Mouse (Mus musculus): ENCODE measurements at regions not wholly inside any gene's neighbourhood (a gene's known extent, or its start where the extent isn't known, plus 50 kb on each side); places are given as distances from the start of the nearest gene placed in this dataset.
A peak's percentile ranks its signal among the peaks of the same experiment; 100 is the strongest.

DNA sequence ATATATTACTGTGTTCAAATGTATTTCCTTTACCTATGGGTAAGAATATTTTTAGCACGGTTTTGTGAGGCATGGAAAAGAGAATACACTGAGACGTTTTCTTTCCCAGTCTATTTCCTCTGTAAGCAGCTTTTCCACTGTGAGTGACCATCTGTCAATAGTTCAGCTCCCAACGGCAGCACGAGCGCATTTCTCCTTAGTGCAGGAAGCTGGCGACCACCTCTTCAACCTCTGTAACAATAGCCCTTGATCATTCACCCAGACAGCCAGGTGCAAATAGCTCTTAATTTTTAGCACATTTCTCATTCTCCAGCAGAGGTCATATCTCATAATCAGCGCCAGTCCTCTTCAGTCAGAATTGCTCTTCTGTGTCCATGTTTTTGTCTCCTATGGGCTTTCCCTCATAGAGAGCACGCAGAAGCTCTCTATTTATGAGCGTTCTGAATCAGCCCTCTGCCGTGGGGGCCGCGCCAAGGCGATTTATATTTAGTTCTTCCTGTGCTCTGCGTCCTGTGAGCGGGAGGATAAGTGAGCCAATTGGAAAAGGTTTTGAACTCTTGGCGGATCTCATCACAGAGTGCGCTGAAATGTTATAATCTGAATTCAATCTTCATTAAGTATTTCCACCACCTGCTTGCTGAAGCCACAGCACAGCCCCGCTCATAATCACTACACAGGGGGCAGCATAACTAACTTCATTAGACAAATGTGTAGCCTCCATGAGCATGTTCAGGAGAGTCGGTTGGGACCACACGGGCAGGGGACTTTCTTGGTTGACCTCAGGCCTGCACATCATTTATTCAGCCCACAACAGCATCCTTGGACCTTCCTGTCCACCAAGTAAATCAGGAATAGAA, 171.3 kb upstream of the Slc24a2 start:
- peak; percentile 32 to 55 for DNase-seq (ENCODE audit: low spot score in 2 of 2)
- intact Hi-C loops (cut with DNase I): no loop called here

DNA sequence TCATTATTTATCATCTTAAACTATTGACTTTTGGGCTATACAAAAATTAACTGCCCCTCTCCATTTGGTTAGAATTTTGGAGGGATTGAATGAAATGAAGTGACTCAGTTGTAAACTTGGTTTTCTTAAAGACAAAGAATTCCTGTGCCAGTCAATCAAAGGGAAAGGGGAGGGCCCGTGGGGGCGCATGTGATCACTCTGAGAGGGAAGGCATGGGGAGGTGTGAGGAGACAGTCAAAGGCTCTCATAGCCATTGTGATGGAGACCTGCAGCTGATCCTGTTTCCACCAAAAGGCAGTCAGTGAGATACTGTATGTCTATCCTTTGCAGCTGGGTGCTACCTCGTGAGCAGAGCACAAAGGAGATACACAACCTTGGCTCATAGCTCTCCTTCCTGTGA, 156.6 kb upstream of the Slc24a2 start:
- DNase-seq (ENCODE audit: low spot score in 2 of 2): no peak
- intact Hi-C loops (cut with DNase I): no loop called here

DNA sequence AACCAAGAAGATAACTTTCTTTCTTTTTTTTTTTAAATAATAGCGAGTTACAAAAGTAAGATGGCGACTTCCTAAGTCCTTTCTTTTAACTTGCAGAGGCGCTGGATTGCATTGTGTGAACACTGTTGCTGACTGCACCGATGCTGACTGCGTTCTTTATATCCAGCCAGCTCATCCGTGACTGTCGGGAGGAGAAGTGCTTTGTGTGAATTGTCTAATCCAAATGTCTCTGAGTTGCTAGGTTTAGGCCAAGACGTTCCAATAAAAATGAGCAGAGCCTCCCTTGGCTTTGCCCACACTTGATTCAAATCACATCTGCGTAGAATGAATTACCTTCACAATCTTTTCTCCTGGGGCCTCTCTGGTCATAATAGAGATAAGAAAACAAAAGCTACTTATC, 156.0 kb upstream of the Slc24a2 start:
- intact Hi-C loops (cut with DNase I): no loop called here
- DNase-seq (ENCODE audit: low spot score in 2 of 2): no peak

DNA sequence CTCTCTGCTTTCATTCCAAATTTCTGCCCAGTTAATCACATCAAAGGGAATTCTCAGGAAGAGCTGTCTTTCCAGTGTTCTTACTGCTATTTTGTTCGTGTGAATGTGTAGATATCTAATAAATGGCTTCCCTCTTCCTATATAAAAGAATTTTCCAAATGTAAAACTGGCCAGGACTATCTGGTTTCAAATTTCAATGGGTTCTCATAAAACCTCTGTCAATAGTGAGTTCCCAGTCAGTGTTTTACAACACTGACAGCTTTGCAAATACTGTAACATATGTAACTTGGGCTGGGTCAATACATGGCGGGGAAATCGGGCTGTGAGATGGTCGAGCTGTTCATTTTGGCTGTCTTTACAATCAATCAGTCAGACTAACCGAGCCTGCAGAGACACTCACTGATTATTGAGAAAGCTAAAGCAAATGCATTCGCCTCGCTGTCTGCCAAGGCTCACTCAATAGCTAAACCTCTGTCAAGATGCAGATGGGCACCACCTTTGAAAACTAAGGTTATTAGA, 155.0 kb upstream of the Slc24a2 start:
- no peak for DNase-seq (ENCODE audit: low spot score in 2 of 2)
- intact Hi-C loops (cut with DNase I): no loop called here

DNA sequence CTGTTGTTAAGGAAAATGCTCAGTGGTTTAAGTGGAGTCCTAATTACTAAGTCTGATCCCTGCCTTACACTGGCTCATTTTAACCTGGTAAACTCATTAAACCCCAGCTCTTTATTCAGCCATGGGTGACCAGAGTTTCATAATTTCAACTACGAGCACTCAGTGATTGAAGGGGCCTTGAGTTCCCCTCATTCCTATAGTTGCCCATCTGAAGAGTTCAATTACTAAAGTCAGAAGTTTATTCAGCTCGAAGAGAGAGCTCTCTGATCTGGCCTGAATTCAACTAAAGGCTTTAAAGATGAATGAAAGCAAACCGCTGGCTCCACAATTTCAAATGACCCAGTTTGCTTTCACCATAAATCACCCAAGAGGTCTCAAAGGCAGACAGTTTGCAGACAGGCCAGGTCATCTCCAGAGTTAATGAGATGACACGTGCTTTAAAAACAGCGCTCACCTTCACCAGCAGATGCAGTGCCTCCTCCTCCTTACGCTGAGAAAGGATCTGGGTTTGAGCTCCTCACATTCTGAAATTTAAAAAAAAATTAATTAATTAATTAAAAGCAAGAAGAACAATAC, 154.3 kb upstream of the Slc24a2 start:
- intact Hi-C loops (cut with DNase I): no loop called here
- DNase-seq (ENCODE audit: low spot score in 2 of 2): no peak

DNA sequence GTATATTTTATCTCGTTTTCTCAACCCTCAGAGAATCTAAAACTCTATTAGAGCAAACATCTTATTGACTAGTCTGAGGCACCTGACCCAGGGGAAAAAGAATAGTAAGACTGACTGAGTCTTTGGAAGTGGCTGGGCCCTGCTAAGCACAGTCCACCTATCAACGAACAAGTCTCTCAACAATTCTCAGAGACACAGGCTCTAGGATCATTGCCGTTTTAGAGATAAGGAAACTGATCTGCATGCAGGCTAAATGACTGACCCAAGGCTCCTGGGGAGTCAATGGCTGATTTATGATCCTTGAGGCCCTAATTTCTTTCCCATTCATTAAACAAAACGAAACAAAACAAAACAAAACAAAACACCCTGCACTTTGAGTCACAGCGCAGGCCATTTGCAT, 150.4 kb upstream of the Slc24a2 start:
- DNase-seq (ENCODE audit: low spot score in 2 of 2): no peak
- intact Hi-C loops (cut with DNase I): no loop called here

DNA sequence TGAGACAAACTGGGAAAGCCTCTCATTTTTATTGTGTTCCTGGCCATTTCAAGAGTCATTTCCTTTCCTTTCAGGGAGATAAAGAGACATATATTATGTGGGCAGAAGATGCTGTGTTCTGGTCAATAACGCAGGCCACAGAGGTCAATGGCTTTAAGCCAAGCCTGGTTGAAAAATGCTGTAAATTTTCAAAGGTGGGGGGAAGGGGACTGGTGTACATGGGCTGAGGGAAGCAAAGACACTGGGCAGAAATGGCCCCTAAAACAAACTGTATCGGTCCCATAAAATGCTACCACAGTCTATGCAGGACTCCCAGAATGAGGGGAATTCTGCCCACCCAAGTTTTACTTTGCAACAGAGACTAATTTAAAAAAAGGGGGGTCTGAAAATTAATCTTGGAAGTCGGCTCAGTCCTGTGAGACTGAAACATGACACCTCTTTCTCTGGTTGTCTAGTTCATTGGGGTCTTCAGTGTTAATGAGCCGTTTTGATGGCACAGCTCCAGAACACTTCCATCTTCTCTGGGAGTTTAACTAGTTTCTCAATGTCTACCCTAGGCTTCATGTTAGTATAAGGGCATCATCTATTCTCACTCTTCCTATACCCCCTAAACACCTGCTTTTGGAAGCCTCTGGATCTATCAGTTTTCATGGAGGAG, 149.4 kb upstream of the Slc24a2 start:
- no peak for DNase-seq (ENCODE audit: low spot score in 2 of 2)
- intact Hi-C loops (cut with DNase I): no loop called here

DNA sequence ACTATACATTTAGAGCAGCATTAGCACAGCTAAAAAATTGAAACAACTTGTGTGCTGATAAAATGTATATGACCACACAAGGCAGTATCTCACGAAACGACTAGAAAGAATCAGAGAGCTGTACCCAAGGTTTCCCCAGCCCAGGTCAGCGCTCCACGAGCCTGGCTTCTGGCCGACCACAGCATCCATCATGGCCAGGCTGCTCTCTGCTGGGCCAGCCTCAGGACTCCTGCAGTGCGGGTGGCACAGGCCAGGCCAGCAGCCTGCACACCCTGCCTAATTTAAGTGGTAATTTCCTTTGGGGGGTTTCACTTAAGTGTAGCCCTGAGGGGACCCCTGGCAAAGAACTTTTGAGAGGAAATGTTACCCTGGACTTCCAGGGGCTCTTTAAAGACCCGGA, 141.7 kb upstream of the Slc24a2 start:
- intact Hi-C loops (cut with DNase I): no loop called here
- DNase-seq (ENCODE audit: low spot score in 2 of 2): no peak

DNA sequence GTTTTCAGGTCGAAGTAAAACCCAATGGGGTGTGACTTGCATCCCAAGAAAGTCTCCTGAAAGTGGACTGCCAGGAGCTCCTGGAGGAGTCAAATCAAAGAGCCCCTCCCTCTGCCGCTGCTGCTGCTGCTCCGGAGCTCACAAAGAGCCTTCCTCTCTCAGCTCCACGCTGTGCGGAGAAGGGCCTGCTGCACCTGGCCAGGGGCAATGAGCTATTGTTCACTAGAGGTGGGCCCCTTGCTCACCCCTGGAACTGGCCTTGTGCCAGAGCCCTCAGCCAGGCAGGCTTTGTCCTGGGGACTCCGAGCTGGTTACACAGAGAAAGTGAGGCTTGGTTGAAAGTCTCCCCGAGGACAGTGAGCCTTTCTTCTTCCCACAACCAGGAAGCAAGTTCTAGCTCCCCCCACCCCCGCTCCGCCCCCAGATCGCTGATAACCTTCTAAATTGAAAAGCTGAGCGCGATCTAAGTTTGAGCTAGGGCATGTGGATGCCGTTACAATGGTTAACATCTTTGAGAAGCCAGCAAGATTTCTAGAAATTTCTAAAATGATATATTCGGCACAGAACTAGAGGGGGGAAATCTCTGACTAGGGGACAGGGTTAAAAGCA, 139.5 kb upstream of the Slc24a2 start:
- no peak for DNase-seq (ENCODE audit: low spot score in 2 of 2)

DNA sequence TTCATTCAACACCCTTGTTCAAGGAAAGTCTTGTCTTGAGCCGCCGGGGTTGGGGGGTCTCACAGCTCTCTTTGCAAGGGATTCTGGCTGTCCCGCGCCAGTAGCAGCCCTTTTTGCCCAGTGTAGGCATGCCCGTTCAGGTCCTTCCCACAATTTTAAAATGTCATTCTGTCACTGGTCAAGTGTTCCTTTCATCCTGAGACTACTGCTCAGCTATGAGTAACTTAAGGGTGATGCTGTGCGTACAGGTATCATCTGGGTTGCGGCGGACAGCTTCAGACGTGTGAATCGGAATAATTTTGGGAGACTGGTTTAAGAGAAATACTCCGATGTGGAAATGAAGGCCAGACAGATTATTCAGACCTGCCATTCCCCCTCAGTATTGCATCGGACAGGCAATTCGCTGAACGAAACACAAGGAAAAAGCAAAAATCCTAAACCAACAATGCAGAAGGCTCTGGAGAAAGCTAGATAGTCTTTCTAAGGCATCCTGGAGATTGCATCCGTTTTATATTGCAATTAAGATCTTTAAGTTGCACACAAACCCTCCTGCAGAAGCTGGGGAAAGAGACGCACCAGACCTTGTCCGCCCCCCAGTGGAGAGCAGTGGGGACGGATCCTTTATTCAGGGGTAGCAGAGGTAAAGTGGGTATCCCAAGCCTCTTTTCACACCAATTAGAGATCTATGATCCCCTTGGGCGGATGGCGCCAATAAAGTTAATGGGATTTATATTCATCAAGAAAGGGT, 138.3 kb upstream of the Slc24a2 start:
- DNase-seq (ENCODE audit: low spot score in 2 of 2): peak; percentile 52 to 63
- intact Hi-C loops (cut with DNase I): loop anchor here (2.0 to 5.0 kb wide), 3 partner anchors 664 to 1174 kb away; partner anchors contain the start of gene Mllt3

More for the DNA sequence above, 139.5 kb upstream of the Slc24a2 start:
- intact Hi-C loops (cut with DNase I): loop anchor here (2.0 to 5.0 kb wide), 3 partner anchors 663 to 1173 kb away; partner anchors contain the start of gene Mllt3

DNA sequence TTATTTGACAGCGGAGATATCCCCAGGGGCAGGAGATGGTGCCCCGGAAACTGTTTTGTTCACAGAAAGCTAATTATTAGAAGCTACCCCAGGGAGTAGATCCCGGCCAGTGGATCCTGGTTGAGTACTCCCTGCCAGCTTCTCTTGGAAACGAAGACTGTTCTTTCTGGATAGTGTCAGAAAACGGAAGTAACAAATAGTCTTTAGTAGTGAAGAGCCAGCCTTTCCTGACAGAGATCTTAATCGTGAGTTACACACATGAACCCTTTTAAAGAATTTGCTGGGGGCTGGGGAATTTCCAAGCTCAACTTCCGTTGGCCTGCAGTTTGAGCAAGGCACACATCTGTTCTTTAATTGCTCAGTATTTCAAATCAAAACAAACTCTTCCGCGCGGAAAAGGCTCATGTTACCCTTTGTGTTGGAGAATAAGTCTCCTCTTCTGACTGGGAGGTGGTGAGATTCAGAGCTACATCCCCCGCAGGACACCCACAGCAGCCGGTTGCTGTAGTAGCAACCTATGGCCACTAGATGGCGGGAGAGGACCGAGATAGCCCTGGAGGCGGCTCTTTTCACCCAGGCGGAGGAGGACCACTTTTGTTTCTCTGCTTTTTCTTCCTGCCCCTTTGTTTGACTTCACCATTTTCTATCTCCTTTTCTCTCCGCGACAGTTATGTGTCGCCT, 137.6 kb upstream of the Slc24a2 start:
- DNase-seq (ENCODE audit: low spot score in 2 of 2): peak; percentile 84 to 88
- intact Hi-C loops (cut with DNase I): loop anchor here (2.0 to 5.0 kb wide), 3 partner anchors 664 to 1175 kb away; partner anchors contain the start of gene Mllt3

DNA sequence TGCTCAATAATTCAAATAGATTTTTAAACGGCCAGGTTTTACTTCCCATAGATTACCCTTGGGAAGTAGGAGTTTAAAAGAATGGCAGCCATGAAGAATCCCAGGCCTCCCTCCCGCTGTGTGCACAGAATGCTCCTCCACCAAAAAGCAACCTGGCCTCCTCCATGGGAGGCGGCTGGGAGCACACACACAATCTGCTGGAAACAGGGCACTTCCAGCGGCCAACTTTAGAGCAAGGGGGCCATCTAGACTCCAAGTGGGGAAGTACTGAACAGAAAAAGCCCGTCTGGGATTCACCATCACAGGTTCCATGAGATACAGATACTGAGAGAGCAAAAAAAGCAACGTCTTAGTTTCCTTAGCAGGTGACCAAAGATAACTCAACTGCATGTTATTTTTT, 131.9 kb upstream of the Slc24a2 start:
- intact Hi-C loops (cut with DNase I): loop anchor here (5.0 kb wide), 2 partner anchors 130 to 405 kb away; partner anchors contain the start of gene Slc24a2
- DNase-seq (ENCODE audit: low spot score in 2 of 2): peak; percentile 26 to 62

DNA sequence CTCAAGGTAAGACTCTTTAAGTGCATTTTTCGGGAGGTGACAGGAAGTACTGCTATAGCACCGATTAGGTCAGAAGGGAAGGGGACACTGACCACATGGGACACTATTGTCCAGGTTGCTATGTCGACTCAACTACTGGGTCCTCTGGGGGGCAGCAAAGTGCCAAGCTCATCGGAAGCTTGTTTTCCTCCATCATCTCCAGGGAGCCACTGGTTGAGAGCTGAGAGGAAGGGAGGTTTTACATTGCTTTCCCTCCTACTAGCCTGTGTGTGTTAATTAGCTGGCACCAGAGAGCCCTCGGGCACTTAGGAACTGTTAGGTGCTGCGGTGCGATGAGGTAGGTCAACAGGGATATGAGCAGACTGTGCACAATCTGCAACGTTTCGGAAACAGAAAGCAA, 129.2 kb upstream of the Slc24a2 start:
- intact Hi-C loops (cut with DNase I): no loop called here
- DNase-seq (ENCODE audit: low spot score in 2 of 2): peak; percentile 24 to 50

DNA sequence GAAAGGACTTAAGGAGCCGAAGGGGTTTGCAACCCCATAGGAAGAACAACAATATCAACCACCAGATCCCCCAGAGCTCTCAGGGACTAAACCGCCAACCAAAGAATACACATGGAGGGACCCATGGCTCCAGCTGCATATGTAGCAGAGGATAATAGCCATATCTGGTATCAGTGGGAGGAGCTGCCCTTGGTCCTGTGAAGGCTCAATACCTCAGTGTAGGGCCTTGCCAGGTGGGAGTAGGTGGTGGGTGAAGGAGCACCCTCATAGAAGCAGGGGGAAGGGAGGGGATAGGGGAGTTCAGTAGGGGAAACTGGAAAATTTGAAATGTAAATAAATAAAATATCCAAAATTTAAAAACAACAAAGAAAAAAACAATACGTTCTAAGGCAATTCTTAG, 128.7 kb upstream of the Slc24a2 start:
- no peak for DNase-seq (ENCODE audit: low spot score in 2 of 2)
- intact Hi-C loops (cut with DNase I): no loop called here

DNA sequence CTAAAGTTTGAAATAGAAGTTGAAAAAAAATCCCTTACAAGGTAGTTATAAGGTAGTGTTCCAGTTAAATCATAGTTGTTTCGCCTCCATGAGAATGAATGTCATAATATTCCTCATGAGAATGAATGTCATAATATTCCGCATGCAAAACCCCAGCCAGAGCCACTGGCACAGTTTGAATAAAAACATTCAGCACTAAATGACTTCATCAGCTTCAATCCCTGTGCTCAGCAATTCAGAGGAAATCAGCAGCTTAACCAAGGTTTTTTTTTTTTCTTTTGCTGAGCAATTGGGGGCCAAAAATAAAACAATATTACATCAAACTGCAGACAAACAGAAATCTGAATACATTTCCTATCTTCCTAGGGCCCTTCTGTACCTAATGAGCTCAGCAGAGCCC, 102.7 kb upstream of the Slc24a2 start:
- DNase-seq (ENCODE audit: low spot score in 2 of 2): no peak
- intact Hi-C loops (cut with DNase I): no loop called here

DNA sequence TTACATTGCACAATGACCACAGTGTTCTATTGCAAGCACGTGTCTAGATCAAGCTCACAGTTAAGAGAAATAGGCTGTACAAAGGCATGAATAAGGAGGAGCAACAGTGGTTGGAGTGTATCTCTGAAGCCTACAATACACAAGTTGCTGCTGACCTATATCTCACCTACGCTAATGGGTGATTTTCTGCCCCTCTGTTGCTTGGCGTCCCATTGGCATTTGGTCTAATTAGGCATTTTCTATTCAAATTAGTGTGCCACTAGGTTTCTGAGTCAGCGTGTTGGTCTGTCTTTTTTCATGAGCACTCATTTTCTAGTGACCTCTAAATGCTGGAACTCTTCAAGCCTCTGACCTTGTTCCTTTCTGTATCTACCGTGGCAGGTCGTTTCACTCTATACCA, 98.9 kb upstream of the Slc24a2 start:
- DNase-seq (ENCODE audit: low spot score in 2 of 2): no peak
- intact Hi-C loops (cut with DNase I): no loop called here

DNA sequence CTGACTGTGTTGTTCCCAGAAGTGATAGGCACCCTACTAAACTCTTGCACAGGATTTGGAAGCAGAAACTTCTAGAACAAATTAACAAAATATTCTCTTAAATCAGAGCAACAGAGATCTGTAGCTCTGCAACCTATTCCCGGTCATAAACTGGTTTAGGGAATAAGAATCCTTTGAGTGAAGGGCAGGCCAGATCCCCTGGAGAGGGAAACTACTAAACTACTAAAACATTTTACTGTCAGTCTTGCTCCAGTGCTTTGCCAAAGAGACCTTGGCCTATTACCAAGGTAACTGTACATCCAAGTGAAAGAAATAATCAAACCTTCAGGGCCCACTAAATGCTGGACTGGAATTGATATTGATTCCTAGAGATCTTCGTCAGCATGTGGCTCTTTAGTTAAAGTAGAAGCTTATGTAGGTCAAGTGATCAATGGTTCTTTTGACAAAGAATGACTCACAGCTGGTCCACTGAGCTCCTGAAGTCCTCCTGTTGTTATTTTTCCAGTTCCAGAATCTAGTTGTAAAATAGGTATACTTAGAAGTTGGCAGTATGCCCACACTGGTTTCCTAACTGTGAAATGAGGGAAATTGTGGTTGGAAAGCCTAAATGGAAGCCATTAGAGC, 91.6 kb upstream of the Slc24a2 start:
- intact Hi-C loops (cut with DNase I): no loop called here
- no peak for DNase-seq (ENCODE audit: low spot score in 2 of 2)

DNA sequence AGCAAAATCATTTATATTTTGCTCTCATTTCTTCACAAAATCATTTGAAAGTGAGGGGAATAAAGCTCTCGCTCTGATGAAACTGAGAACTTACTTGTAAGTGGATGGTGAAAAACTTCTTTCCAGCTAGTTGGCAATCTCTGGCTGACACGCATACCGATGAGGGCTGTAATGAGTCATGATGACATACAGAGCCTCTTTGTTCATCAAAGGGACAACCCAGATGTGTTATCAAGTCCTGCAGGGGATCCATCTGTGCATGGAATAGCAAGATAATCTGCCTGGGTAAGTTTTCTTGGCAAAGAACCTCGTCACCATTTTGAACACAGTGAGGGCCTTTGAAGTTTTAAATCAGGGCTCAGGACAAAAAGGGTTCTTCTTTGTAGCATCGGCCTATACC, 67.9 kb upstream of the Slc24a2 start:
- intact Hi-C loops (cut with DNase I): no loop called here
- no peak for DNase-seq (ENCODE audit: low spot score in 2 of 2)

All from left cerebral cortex, postnatal 36 days (tissue).